Mouse (Mus musculus) heart, postnatal 0 days (tissue): ENCODE results near the gene Rsph3b.
"Not testable (repeated sequence)": the region's sequence is repeated elsewhere in the genome, so short reads cannot be mapped to it uniquely, and the experiment has no call there.

Source experiments
- CTCF ChIP-seq: IDR thresholded peaks from 2 replicates; pipeline ENCODE4 v1.5.1; 2016; ENCODE audit warnings: antibody characterized with exemption, control low read depth, low read depth
- EP300 ChIP-seq: IDR thresholded peaks from 2 replicates; pipeline ENCODE4 v1.6.1; 2016; ENCODE audit warnings: antibody characterized with exemption, low read depth

- not testable (repeated sequence) for TF ChIP-seq CTCF, EP300
These were observed 13.9 kb upstream of the Rsph3b start for GRCm38 (mm10) chr17:6962339-6962738.
